Mouse (Mus musculus): Measurements from ENCODE around the gene Tmem59l.

DNA sequence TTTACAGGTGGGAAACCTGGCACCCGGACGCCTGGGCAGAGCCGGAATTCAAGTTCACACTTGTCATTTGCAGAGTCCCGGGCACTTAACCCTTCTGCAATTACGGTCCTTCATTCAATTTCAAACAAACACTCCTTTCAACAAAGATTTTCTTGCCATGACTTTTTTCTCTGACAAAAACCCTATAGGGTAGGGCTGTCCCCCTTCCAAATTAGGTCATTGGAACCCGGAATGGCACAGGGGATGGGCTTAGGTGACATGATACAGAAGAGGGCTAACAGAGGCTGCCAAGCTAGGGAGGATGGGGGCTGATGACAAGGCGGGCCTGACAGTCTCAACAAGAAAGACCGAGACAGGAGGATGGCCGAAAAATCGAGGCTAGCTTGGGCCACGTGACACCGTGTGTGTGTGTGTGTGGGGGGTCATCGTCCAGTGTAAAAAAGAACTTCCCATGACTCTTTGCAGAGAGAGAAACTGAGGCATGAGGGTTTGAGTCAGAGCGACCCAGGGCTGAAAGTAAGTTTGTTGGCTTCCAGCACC, 1.8 kb upstream of the Tmem59l start:
- TF ChIP-seq CTCF (IDR thresholded peaks at IDR 0.05; ENCODE audit: control insufficient read depth, insufficient read depth, insufficient read length): no peak
- TF ChIP-seq MAX (IDR thresholded peaks at IDR 0.05): no peak
- no peak for TF ChIP-seq MYOG (IDR thresholded peaks at IDR 0.05; ENCODE audit: control insufficient read depth, extremely low read depth, insufficient read length)
- TF ChIP-seq USF1 (IDR thresholded peaks at IDR 0.05; ENCODE audit: low read depth): peak; percentile 23
- no peak for TF ChIP-seq MYOD1 (IDR thresholded peaks at IDR 0.05; ENCODE audit: control insufficient read depth, insufficient read length, low read depth)

All from C2C12 (cell line).